Mouse (Mus musculus) activated CD4-positive, CD25-positive, alpha-beta regulatory T cell, adult 4 months (primary cell): ENCODE measurements around the gene Atf4. TPM values are rescaled to one million over a fixed set of nuclear protein-coding genes. Genes with fewer than 3 reads are reported as not detected.

Source experiments
- ATAC-seq: one replicate; pipeline ENCODE4 v1.8.0; 2017
- polyA plus RNA-seq, 2 experiments: library from polyadenylated mRNA; unstranded; fragments of 100-300 nt; shearing (Covaris generic); gene quantifications; one replicate each; pipeline ENCODE4 v1.2.1; 2017

The Atf4 gene
- 10 to 100 TPM; 74.4 to 88.7 TPM for polyA plus RNA-seq

GRCm38 (mm10) chr15:80254847-80255645 lies at the start of gene Atf4:
Gene Atf4, plus strand, starts transcription at chr15:80255184.
- peak; percentile 92 for ATAC-seq

GRCm38 (mm10) chr15:80206057-80206565 lies 48.9 kb upstream of the Atf4 start:
- ATAC-seq, result no peak

DNA sequence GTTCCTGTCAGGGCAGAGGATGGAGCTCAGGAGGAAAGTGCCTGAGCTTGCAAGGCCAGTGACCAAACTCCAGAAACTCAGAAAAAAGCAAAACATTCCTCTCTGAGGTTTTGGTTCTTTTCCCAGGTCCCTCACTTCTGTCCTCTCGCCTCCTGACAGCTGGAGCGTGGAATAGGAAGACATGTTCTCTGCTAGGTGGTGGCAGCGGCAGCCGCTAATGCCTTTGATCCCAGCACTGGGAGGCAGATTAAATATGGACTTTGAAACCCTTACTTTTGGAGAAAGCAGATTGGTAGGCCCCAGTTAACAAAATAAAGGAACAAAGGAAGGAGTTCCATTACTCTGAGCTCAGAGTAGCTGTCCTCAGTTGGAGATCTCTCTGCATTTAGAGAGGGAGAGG lies 46.5 kb upstream of the Atf4 start:
- ATAC-seq, result no peak

- no peak for ATAC-seq
Measured at GRCm38 (mm10) chr15:80213688-80214087, 41.3 kb upstream of the Atf4 start.

- no peak for ATAC-seq
Measured at GRCm38 (mm10) chr15:80215716-80216479, 39.1 kb upstream of the Atf4 start.

DNA sequence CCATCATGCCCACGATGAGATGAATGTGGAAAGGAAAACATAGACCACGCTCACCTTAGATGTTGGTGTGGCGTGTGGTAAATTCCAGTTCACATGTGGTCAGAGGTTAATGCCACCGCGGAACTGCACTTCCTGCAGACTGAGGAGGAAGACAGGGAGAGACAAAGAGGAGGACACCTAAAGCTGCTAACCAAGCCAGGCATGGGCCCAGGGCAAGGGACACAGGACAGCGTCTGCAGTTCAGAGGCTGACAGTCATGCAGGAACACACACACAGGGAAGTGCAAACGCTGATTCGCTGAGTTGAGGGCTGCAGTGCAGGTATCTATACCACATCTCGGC lies 38.5 kb upstream of the Atf4 start:
- peak; percentile 5 for ATAC-seq

DNA sequence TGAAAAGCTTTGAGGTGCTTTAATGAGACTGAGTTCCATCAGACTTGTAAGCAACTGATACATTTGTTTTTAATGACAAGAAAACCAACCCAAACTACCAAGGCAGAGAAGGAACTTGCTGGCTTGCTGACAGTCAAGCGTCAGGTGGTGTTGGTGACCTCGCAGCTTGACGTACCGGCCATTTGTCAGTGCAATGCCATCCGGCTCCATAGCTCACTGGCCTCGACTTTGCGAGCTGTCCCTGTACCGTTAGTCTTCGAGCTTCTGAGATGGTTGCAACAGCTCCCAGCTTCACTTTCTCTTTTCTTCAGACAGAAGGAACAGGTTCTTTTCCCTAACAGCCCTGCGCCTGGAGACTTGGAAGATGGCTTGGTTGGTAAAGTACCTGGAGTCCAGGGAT lies 37.5 kb upstream of the Atf4 start:
- ATAC-seq, result no peak

- peak; percentile 86 for ATAC-seq
Measured at GRCm38 (mm10) chr15:80219211-80219610, 35.8 kb upstream of the Atf4 start.

DNA sequence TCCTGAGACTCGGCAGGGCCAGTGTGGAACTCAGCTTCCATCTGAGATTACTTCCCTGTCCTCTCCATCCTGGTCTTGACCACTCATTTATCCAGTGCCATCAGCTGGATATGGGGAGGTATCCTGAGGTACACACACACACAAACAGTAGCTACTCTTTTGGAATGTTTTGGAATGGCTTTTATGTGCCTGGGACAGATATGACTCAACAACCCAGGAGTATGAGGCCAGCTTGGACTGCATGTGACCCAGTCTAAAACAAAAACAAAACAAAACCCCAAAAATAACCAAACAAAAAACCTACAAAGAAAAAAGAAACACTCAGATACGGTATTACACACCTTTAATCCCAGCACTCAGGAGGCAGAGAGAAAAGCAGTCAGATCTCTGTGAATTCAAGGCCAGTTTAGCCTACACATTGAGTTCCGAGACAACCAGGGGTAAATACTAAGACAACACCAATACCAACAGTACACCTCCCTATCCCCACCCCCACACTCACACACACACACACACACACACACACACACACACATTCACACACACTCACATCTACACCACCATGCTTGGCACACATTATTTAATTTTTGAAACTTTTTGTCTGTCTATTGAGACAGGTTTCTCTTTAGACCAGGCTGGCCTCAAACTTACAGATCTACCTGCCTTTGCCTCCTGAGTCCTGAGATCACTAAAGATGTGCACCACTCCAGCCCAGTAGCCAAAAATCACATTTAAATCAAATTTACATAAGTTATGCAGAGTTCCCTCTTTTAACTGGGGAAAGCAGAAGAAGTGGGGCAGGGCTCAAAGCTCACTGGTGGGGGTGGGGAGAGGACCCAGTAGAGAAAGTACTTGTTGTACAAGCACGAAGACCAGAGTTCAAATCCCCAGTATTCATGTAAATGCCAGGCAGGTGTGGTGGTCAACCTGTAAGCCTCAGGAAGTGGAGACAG lies 35.0 kb upstream of the Atf4 start:
- ATAC-seq, result no peak

DNA sequence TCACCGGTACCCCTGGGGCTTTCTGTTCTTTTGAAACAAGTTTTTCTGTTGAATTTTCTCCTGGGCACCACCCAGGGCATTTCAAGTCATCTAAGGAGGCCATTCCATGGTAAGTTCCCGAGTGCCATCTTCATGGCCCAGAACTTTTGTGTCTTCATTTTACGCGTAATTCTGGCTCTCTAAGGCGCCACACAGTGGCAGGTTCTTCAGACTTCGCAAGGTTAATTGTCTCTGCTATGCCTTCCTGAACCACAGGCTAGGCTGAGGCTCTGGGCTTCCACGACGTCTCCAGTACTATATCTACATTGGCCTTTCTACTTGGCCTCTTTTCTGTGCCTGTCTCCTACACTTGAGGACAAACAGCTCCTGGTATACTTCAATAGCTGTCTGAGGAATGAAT lies 34.0 kb upstream of the Atf4 start:
- no peak for ATAC-seq

- ATAC-seq, result no peak
Measured at GRCm38 (mm10) chr15:80223751-80224150, 31.2 kb upstream of the Atf4 start.

- peak; percentile 57 for ATAC-seq
Measured at GRCm38 (mm10) chr15:80225208-80225607, 29.8 kb upstream of the Atf4 start.

GRCm38 (mm10) chr15:80225796-80226195 lies 29.2 kb upstream of the Atf4 start:
- ATAC-seq, result no peak

DNA sequence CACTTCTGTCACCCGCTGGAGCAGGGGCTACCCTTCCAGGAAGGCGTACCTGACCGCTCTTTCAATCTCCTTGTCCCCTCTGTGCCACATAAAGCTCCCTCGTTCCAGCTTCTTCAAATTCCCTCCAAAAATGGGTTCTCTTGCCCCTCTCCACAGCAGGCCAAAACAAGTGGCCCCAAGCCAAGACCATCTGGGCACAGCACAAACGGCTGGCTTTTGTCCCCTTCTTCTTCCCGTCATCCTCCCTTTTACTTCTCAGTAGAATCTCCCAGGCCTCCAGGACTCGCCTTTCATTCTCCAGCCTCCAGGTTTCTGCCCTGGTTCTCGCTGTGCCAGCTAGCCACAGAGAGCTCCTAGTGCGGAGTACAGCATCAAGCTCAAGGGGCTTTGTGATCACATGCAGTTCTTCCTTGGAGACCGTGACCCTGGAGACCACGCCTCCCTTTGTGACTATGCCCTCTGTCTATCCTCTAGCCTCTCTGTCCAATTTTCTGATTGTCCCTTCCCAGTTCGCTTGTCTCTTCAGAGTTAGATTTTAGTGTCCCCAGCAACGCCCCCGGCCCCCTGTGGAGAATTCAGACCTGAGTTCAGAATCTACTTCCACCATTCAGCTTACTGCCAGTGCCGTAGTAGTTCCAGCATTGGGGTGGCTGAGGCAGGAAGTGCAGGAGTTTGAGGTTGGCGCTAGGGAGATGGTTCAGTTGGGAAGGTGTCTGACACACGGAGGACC lies 26.7 kb upstream of the Atf4 start:
- ATAC-seq, result no peak

DNA sequence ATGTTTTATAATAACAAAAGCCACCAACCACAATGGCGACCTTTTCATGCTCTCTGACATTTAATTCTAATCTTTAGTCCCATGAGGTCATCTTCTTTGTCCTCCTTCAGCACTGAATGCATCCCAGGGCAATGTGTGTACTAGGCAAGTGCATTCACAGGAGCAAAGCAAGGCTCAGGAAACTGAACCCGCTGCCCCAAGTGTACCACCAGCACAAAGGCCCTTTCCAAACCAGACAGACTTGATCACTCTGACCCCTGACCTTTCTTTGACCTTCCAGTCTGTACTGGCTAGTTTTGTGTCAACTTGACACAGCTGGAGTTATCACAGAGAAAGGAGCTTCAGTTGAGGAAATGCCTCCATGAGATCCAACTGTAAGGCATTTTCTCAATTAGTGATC lies 22.7 kb upstream of the Atf4 start:
- no peak for ATAC-seq

- ATAC-seq, result no peak
Measured at GRCm38 (mm10) chr15:80233053-80233452, 21.9 kb upstream of the Atf4 start.

- ATAC-seq, result peak; percentile 99
Measured at GRCm38 (mm10) chr15:80233733-80234509, 21.1 kb upstream of the Atf4 start, which contains the start of gene Mief1. Gene Mief1, plus strand, starts transcription at chr15:80234018.

GRCm38 (mm10) chr15:80235535-80235934 lies 19.4 kb upstream of the Atf4 start, which contains the start of gene AC140267.1:
Gene AC140267.1, plus strand, starts transcription at chr15:80235835.
- ATAC-seq, result no peak

DNA sequence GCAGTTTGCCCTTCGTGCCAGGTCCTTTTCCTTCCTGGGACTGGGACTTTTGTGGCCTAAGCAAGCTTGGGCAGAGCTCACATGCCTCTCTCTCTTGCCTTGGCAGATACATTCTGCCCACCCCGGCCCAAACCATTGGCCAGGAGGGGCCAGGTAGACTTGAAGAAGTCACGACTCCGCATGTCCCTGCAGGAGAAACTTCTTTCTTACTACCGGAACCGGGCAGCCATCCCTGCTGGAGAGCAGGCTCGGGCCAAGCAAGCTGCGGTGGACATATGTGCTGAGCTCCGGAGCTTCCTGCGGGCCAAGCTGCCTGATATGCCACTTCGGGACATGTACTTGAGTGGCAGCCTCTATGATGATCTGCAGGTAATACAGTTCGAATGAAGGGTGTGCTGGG lies 6.8 kb upstream of the Atf4 start:
- no peak for ATAC-seq

DNA sequence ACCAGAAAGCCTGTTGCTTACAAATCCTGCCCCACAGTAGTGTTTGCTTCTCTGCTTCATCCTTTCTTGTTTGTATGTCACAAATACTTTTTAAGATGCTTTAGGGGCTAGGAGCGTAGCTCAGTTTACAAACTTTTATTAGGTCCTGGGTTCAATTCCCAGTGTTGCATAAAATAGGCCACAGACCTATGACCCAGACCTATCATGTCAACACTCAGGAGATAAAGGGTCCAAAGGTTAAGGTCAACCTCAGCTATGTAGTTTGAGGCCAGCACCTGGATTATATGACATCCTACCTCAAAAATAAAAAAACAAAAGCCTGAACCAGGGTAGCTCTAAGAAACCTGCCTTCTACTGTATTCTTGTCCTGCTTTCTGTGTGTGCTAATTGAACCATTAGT lies 6.4 kb upstream of the Atf4 start:
- ATAC-seq, result no peak

- ATAC-seq, result no peak
Measured at GRCm38 (mm10) chr15:80249672-80250071, 5.3 kb upstream of the Atf4 start.
